Mouse (Mus musculus) testis, adult 2 months (tissue): Measurements from ENCODE around the gene Olfr1209.

Experiments
- CTCF ChIP-seq: fragments of 200-500 bp; IDR thresholded peaks from 2 replicates; pipeline ENCODE4 v1.5.1; 2012; ENCODE audit warnings: low read depth, mild to moderate bottlenecking, inconsistent platforms, low read length, moderate library complexity; ENCODE audit not compliant: control insufficient read depth, insufficient read depth, insufficient replicate concordance
- POLR2A ChIP-seq: fragments of 200-500 bp; IDR thresholded peaks from 2 replicates; pipeline ENCODE4 v1.6.1; 2012; ENCODE audit warnings: low read depth, mild to moderate bottlenecking, inconsistent platforms, low read length, moderate library complexity; ENCODE audit not compliant: control insufficient read depth

DNA sequence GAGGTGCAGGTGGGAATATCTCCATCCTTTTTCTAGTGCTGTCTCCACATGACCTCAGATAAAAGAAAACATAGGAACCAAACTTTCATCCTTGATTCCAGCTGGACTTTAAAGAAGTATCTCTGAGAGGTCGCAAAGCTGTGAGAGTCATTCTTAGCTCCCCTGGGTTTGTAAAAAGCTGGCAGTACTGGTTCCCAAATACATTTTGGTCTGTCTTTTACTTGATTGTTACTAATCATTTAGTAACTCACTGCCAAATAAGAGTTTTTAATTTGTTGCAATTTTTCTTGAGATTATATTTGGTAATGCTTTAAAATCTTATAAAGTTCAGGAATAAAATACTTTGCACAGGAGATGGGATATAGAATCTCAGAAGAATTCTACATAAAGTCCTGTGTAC, 23.1 kb upstream of the Olfr1209 start, which contains the start of gene Olfr1211:
- no peak for TF ChIP-seq POLR2A
- TF ChIP-seq CTCF, result no peak
